Mouse (Mus musculus): ENCODE results near the gene Efcab12. TPM values are rescaled to one million over a fixed set of nuclear protein-coding genes. Genes with fewer than 3 reads are reported as not detected.
A peak's percentile ranks its signal among the peaks of the same experiment; 100 is the strongest.

Efcab12 gene
- total RNA-seq, 2 experiments from 2014 or later: 3.6 to 4.5 TPM

DNA sequence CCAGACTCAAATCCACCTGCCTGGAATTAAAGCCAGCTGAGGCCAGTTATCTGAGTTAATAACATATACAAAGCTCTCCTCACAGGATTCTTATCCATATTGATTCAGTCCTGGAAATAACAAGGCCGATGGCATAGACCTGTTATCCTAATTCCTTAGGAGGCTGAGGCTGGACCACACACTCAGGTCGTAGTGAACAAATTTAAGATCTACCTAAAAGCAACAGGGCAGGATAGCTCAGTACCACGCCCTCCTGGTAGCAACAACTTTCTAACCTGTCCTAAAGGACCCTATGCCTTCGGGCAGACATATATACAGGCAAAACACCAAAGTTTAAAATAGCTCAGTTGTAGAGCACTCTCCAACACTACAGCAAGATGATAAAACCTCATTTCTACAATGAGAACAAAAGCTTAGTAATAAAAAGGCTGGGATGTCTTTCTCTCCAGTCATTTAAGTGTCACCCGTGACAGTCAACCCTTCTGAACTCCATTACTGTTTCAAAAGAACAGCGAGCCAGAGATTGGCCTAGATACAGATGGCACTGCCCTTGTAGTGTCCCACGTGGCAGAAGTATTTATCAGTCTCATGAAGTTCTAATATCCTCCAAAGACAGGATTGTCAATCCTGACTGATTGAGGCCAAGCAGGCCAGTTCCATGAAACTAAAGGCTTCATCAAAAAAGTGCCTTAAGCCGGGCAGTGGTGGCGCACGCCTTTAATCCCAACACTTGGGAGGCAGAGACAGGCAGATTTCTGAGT is 33.6 kb downstream of the Efcab12 start:
- DNase-seq (ENCODE audit: low spot score in 2 of 2): no peak
- intact Hi-C loops (cut with DNase I): loop anchor here (5.0 kb wide), 2 partner anchors 77 to 192 kb away; no protein-coding TSS in a partner anchor

DNA sequence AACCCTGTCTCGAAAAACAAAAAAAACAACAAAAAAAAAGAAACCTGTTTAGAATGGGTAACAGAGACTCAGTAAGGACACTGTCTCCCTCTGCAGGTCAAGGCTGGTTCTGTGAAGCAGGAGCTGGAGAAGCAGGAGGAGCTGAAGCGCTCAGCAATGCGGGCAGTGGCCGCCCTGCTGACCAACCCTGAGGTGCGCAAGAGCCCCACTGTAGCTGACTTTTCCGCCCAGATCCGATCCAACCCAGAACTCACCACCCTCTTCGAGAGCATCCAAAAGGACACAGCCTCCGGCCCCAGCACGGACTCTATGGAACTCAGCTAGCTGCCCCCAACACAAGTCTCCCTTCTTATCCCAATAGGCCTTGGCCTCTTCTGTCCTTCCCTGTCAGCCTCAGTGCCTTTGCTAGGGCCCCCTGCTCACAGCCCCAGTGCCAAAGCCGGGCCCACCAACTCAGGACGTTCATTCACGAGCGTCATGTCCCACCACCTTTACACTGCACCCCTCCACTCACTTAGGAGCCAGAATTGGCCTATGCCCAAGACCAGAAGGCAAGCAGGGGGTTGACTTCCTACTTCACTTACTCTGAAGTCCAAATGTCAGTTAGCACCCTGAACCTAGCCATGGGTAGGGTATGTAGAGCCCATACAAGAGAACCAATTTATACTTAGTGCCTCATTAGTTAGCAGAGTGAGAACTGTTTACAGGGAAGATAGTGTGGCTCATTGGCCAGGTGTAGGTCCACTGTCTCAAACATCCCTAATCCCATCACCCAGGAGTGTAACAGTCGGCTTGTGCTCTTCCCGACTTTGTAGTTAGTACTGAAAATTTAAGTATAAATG is 34.5 kb downstream of the Efcab12 start:
- DNase-seq (ENCODE audit: low spot score in 2 of 2): peak; percentile 66 to 82
- intact Hi-C loops (cut with DNase I): loop anchor here (5.0 kb wide), 1 partner anchor 76 kb away; no protein-coding TSS in a partner anchor

DNA sequence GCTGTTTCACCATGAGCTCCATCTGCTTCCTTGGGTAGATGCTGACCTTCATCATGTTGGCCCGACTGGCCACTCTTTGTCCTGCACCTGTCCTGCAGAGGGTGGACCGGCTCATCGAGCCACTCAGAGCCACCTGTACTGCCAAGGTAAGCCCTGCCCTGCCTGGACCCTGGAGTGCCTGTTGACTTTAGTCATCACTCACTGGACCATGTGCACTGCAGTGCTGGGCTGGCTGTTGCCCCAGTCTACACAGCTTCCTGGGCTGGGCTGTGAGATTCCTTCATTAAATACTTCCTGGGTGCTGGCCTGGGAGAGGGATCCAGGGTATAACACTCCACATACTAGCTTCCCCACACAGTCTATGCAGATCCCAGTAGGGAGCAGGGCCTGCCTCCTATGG is 36.4 kb downstream of the Efcab12 start:
- DNase-seq (ENCODE audit: low spot score in 2 of 2): no peak
- intact Hi-C loops (cut with DNase I): loop anchor here (5.0 kb wide), 1 partner anchor 75 kb away; no protein-coding TSS in a partner anchor

DNA sequence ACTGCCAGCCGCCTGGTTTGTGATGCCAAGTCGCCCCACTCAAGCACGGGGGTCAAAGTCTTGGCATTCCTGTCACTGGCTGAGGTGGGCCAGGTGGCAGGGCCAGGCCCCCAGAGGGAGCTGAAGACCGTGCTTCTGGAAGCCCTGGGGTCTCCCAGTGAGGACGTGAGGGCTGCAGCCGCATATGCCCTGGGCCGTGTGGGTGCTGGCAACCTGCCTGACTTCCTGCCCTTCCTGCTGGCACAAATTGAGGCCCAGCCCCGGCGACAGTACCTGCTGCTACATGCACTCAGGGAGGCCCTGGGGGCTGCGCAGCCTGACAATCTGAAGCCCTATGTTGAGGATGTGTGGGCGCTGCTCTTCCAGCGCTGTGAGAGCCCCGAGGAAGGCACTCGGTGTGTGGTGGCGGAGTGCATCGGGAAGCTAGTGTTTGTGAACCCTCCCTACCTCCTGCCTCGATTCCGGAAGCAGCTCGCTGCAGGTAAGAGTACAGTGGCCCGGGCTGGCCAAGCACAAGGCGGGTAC is 45.5 kb downstream of the Efcab12 start:
- no peak for DNase-seq (ENCODE audit: low spot score in 2 of 2)

DNA sequence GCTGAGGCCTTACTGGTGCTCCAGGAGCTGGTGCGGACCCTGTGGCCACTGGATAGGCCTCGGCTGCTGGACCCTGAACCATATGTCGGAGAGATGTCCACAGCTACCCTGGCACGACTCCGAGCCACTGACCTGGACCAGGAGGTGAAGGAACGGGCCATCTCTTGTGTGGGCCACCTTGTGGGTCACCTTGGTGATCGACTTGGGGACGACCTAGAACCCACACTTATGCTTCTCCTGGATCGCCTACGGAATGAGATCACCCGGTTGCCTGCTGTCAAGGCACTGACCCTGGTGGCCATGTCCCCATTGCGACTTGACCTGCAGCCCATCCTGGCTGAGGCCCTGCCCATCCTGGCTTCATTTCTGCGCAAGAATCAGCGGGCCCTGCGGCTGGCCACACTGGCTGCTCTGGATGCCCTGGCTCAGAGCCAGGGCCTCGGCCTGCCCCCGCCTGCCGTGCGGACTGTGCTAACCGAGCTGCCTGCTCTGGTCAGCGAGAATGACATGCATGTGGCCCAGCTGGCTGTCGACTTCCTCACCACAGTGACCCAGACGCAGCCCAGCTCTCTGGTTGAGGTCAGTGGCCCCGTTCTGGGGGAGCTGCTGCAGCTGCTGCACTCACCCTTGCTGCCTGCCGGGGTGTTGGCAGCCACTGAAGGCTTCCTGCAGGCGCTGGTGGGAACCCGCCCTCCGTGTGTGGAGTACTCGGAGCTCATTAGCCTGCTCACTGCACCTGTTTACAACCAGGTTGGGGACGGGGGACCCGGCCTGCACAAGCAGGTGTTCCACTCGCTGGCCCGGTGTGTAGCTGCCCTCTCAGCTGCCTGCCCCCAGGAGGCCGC is 46.1 kb downstream of the Efcab12 start:
- no peak for DNase-seq (ENCODE audit: low spot score in 2 of 2)
- intact Hi-C loops (cut with DNase I): no loop called here

More for the DNA sequence above, 45.5 kb downstream of the Efcab12 start:
- intact Hi-C loops (cut with DNase I): no loop called here

DNA sequence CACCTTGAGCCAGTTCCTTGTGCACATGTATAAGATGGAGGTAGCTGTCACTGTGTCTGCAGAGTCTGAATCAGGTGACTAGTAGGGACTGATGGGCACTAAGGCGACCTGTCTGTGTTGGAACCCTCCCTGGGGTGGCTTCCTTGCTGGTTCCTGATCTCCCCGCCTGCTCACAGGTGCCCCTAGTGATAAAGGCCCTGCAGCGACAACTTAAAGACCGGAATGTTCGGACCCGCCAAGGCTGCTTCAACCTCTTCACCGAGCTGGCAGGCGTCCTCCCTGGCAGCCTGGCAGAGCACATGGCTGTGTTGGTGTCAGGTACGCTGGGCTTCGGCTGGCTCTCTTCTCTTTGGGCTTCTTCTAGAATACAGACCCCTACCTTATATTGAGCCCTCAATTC is 47.2 kb downstream of the Efcab12 start:
- DNase-seq (ENCODE audit: low spot score in 2 of 2): no peak
- intact Hi-C loops (cut with DNase I): no loop called here

DNA sequence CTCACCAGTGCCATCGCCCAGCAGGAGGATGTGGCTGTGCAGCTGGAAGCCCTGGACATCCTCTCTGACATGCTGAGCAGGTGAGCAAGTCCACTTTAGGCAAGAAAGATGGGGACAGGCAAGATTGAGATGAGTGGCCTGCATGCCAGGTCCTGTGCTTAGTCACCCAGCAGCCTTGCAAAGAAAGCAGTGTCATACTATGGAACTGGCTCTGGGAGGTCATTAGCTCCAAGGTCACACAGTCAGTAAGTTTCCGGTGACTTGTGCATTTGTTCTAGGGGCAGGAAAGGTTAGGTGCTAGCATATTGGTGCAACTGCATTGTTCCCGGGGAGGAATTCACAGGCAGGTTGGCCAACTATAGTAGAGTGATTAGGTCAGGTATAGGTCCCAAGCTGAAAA is 55.4 kb downstream of the Efcab12 start:
- DNase-seq (ENCODE audit: low spot score in 2 of 2): no peak
- intact Hi-C loops (cut with DNase I): no loop called here

DNA sequence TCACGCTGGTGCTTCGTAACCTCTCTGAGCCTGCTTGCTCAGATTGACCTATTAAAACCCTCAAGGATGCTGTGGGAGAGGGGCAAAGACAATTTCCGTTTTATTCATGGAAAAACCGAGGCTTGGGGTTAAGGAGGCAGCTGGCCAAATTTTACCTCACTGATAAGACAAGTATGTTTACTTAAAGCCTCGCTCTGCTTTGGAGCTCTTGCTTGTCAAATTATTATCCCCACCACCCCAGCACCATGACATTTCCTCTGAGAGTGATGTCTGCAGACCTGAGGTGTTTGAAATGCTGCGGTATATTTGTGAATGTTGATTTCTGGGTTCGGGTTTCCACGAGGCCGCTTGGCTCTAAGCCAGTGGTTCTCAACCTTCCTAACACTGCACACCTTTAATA is 61.8 kb downstream of the Efcab12 start:
- no peak for DNase-seq (ENCODE audit: low spot score in 2 of 2)
- intact Hi-C loops (cut with DNase I): no loop called here

DNA sequence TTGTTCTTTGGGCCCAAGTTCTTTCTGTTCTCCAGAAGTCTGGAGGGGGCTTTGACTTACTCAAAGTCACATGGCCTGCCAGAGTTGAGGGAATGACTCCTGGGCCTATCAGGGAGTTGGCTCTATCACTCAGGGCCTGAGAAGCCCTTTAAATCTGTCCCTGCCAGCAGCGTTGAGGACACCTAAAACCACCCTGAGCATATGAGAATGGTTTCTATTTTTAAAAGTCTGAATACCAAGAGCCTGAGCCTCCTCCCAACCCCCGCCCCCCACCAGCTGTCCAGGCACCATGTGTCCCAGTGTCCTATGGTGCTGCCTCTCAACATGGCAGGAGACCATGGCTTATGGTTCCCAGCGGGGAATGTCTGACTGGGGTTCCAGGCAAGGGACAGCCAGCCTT is 62.4 kb downstream of the Efcab12 start:
- peak in 1 of 2 experiments; percentile 11 for DNase-seq (ENCODE audit: low spot score in 2 of 2)
- intact Hi-C loops (cut with DNase I): no loop called here

DNA sequence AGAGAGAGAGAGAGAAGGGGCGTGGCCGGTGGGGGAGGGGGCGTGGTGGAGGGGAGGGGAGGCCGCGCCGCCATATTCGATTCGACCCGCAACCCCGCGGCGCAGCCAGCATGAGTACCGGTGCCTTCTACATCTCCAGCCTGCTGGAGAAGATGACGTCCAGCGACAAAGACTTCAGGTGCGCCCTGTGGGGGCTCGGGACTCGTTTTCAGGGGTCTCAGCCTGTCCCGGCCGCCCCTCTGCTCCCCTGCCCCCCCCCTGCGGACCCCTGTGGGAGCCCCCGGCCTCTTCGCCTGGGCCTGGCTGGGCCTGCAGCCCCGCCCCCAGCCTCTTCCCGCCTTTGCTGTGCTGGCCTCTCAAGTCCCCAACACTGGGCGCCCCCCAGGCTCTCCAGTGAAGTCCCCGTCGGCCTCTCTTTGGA is 63.7 kb downstream of the Efcab12 start, which contains the start of gene Cand2:
Gene Cand2, plus strand, starts transcription at position 38 of the 421 bp plus-strand sequence.
- peak in 1 of 2 experiments; percentile 12 for DNase-seq (ENCODE audit: low spot score in 2 of 2)
- intact Hi-C loops (cut with DNase I): no loop called here

DNA sequence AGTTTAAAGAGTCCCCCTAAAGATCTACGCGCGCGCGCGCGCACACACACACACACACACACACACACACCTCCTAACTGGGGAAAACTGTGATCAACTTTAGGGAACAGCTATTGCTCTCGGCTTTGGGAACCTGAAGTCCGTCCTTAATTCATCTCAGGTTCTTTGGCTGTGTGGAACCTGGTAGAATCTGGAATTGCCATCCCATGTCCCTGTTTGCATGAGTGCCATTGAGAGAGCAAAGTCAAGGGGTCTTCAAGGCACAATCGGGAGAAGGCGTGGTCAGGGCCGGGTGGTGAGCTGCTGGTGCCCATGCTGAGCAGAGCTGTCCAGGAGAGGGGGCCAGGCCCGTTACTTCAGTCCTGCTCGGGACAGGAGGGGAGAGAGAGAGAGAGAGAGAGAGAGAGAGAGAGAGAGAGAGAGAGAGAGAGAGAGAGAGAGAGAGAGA is 64.2 kb downstream of the Efcab12 start:
- peak in 1 of 2 experiments; percentile 6 for DNase-seq (ENCODE audit: low spot score in 2 of 2)
- intact Hi-C loops (cut with DNase I): no loop called here

DNA sequence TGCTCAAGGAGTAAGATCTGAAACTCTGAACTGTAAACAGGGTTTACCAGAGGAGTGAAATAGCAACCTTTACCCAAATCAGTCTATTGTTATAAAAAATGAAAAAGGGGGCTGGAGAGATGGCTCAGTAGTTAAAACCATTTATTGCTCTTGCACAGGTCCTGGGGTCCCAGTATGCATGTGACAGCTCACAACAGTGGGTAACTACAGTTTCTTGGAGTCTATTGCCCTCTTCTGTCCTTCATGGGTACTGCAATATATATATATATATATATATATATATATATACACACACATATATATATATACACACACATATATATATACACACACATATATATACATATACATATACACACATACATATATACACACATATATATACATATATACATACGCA is 65.6 kb downstream of the Efcab12 start:
- intact Hi-C loops (cut with DNase I): no loop called here
- DNase-seq (ENCODE audit: low spot score in 2 of 2): no peak

DNA sequence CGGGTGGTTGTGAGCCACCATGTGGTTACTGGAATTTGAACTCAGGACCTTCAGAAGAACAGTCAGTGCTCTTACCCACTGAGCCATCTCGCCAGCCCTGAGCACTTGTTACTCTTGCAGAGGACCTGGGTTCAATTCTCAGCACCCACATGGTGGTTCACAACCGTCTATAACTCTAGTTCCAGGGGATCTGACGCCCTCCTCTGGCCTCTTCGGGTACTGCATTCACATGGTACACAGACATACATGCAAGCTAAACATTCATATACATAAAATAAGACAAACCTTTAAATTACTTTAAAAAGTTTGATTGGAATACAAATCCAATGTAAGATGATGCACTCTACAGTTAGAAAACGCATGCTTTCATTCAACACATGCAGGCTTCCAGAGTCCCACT is 66.0 kb downstream of the Efcab12 start:
- no peak for DNase-seq (ENCODE audit: low spot score in 2 of 2)
- intact Hi-C loops (cut with DNase I): no loop called here

DNA sequence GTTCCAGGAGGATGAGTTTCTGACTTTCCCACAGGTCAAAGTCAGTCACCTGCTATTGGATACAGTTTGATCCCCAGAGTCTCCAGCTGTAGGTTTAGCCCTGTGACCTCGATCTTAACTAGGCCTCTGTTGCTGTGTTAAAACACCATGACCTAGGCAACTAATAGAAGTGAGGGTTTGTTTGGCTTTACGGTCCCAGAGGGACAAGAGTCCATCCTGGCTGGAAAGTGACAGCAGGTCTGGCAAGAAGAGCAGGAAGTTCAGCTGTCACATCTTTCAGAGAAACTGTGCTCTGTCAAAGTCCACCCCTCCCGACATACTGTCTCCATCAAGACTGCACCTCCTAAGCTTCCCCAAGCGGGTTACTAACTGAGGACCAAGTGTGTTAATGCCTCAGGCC is 67.4 kb downstream of the Efcab12 start:
- intact Hi-C loops (cut with DNase I): no loop called here
- DNase-seq (ENCODE audit: low spot score in 2 of 2): no peak

DNA sequence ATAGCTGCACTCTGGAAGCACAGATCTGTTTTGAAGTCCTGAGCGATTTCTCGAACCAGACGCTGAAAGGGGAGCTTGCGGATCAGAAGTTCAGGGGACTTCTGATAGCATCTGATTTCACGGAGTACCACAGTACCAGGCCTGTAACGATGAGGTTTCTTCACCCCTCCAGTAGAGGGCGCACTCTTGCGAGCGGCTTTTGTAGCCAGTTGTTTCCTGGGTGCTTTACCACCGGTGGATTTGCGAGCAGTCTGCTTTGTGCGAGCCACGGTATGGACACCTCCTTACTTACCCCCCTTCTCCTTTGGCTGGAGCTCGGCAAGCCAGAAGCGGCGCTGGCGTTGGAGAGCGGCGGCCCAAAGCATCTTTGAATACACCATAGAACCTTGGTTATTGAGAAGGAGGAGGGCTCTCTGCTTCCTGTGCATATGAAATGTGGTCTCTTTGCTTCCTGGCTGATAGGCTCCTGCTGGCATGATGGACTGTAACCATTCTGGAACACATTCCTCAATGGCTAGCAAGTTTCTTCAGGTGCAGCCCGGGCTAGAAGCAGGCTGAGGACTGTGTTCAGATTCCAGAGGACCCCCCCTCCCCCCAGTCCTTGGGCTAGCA is 68.0 kb downstream of the Efcab12 start:
- intact Hi-C loops (cut with DNase I): no loop called here
- no peak for DNase-seq (ENCODE audit: low spot score in 2 of 2)

DNA sequence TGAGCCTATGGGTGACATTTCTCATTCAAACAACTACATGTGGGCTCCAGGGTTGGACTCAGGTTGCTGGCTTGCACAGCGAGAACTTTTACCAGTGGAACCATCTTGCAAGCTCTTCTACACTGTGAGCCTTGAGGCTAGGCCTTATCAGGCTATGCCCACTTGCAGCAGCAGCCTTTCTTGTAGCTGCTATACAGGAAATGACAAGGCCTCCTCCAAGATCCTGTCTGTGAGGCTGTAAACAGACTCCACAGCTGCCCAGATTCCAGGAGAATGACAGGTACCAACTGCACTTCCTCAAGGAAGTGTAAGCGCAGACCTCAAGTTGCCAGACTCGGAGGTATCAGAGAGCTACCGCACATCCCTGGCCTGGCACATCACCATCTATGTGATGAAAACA is 70.0 kb downstream of the Efcab12 start:
- DNase-seq (ENCODE audit: low spot score in 2 of 2): no peak
- intact Hi-C loops (cut with DNase I): no loop called here

DNA sequence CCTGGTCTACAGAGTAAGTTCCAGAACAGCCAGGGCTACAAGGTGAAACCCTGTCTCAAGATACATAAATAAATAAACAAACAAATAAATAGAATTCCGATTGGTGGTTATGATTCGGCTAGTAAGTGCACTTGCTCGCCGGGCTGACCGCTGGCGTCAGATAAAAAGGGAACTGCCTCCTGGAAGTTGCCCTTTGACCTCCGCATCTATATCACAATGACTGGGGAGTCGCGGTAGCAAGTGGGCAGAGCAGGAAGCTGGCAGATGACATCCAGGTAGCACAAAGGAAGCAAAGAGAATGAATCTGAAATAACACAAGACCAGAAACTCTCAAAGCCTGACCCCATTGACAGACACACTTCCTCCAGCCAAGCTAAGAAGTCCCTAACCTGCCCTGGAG is 70.9 kb downstream of the Efcab12 start:
- DNase-seq (ENCODE audit: low spot score in 2 of 2): no peak
- intact Hi-C loops (cut with DNase I): no loop called here

DNA sequence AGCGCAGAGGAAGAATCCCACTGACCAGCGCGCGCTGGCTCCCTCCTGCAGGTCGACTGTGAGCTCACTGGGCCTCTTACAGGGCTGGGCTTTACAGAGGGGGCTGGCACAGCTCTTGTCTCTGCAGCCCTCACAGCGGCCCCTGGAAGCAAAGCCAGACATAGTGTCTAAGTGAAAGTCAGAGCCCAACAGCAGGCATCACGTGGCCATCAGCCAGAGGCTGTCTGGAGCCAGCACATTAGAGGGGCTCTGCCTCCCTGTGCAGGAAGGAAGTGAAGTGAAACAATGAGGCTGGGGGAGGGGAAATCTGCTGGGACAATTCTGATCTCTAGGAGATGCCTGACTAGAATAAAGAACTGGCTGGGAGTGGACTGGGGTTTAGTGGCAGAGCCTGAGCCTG is 74.0 kb downstream of the Efcab12 start:
- DNase-seq (ENCODE audit: low spot score in 2 of 2): peak; percentile 25 to 47
- intact Hi-C loops (cut with DNase I): no loop called here
